Mouse (Mus musculus) left cerebral cortex, adult 11 months (tissue): ENCODE results near the gene D17H6S53E.
"Not testable (repeated sequence)": the region's sequence is repeated elsewhere in the genome, so short reads cannot be mapped to it uniquely, and the experiment has no call there.

Experiments
- DNase-seq: peaks from one replicate; pipeline ENCODE4 v3.0.0; 2022; ENCODE audit warnings: low spot score

Gene D17H6S53E

DNA sequence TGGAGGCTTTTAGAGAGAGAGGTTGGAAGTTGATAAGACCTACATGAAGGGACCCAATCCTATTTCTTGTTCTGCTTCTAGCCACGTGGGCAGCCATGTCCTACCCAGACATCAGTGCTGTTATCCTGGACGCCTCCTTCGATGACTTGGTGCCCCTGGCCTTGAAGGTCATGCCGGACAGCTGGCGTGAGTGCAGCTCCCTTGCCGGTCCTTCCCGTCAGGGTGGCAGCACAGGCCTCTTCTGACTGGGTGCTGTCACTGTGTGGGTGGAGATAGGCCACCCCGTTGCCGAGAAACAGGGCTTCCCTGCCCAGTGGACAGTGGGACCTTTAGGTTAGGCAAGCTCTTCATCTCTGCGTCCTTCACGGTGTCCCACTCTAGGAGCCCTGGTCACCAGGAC lies 25.0 kb upstream of the D17H6S53E start:
- DNase-seq, result no peak

DNA sequence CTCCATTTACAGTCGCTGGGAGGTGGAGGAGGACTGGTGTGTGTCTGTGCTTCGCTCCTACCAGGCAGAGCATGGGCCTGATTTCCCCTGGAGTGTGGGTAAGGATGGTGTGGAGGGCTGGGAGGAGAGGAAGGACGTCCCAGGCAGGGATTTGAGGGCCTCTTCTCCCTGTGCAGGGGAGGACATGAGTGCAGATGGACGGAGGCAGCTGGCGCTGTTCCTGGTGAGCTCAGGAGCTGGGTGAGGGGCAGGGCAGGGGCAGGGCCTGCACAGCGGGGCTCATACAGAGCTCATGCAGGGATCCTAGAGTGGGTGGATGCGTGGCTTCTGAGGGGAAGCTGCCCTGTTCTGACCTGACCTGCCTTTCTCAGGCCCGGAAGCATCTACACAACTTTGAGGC lies 23.9 kb upstream of the D17H6S53E start:
- DNase-seq, result no peak

DNA sequence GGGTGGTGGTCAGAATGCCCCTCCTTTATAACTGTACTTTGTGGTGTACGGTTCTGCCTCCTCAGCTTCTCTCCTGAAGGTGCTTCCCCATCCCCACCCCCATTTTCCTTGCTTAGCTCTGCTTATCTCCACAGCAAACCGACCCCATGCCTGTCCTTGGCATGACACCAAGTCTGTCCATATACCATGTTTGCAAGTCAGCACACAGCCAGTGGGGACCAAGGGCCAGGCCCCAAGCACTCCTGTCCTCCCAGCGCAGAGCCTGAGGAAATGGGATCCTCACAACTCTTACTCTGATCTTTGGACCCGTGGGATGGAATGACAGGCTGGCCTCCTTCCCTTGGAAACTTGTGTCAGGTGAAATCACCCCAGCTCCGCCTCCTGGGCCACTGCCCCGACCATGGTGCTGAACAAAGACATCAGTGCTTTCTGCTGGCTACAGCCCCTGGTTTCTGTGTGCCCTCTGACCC lies 22.9 kb upstream of the D17H6S53E start:
- DNase-seq, result no peak

DNA sequence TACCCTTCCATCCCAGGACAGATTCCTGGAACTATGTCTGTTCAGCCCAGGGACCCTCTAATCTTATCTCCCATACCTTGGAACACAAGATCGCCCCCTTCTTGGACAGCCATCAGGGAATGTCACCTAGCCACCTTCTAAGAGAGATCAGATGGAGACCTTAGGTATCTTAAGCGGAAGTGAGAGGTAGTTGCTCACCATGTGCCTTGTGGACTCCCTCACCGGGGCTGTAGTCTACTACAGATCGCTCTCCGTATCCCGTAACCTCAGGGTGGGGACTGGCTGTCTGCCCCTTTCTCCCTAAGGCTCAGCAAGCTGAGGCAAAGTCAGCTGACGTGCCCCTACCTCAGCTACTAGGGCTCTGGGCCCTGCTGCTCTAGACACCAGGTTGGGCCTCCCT lies 22.1 kb upstream of the D17H6S53E start:
- DNase-seq, result no peak

DNA sequence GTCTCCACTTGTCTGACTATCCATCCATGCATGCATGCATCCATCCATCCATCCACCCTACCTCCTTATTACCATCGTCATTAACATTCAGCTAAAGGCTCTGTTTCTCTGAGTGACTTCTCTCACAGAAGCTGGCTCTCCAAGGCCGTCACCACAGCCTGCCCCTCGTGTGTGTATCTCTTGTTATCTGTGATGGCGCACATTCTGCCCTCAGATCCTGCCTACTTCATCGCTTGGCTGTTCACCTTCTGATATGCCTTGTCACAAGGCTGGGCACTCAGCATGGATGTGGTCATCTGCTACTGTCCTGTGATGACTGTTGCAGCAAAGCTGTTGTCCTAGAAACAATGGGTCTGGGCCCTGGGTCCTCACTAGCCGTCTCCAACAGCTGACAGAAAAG lies 21.4 kb upstream of the D17H6S53E start:
- DNase-seq, result no peak

DNA sequence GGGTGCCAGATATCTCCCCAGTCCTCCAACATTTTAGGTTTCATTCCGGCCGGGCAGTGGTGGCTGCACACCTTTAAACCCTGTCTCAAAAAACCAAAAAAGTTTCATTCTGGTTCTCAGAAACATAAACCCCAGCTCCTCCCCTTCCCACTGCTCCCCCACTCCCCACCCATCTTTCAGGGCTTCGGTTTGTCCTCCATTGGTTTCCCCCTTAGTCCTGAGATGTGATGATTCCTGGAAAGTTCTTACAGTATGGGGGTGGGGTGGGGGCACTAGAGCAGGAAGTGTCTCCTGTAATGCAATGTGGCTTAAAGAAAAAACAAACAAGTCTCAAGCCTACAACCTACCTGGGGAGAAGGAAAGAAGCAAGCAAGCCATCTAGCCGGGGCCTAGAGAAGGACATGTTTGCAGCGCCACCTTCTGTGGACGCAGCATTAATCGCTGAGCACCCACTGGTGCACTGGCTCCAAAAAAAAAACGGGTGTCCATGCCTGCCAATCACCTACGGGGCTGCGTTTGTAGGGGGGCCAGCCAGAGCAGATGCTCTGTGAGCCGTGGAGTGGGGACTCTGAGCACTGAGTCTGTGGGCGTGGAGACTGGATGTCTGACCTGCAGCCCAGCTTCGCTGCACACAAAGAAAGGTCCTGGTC lies 20.3 kb upstream of the D17H6S53E start:
- DNase-seq, result no peak

DNA sequence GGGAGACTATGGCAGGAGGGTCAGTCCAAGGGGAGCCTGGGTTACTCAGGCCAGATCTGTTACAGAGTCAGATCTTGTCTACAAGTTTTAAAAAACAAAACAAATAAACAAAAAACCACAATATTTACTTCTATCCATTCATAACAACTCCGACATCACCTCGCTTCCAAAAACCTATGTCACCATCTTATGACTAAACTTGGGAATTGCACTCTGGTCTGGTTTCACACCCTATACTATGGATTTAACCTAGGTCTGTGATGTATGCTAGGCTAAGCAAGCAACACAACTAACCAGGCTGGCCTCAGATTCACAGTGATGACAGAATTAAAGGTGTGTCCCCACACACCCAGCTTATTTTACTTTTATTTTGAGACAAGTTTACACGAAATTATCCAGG lies 19.7 kb upstream of the D17H6S53E start:
- no peak for DNase-seq

DNA sequence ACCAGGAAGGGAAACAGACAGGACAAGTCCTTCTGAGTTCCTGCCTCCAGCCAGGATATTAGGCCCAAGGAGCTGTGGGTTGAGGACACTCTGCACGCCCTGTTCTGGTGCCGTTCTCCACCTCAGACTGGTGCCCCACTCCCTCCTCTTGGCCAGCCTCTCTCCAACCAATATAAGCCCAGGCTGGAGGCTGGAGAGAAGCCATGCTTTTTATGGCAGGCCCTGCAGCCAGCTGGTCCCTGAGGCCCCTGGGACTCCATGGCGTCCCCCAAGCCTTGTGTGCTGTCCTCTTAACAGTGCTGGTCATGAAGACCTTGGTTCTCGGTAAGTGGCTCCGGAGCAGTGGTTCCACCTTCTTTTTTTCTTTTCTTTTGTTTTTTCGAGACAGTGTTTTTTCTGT lies 18.1 kb upstream of the D17H6S53E start, which contains the start of gene Ly6g5c:
Ly6g5c (plus strand) TSS at position 183 of the 400 bp plus-strand sequence.
- DNase-seq, result no peak

DNA sequence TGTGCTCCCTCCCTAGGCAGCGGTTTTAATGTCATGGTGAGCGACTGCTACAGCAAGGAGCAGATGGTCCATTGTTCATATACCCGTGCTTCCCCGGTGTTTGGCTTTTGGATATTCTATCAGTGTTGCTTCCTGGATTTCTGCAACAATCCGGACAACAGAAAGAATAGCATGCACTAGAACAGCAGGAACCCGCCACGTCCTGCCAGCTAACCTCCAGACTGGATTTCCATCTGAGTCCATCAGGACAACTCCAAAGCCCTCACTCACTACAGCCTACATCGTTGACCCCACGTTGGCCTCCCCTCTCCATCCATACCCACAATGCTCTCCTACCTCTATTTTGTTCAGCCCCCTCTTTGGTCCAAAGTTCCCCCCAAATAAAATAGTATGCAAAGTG lies 14.4 kb upstream of the D17H6S53E start:
- DNase-seq, result no peak

DNA sequence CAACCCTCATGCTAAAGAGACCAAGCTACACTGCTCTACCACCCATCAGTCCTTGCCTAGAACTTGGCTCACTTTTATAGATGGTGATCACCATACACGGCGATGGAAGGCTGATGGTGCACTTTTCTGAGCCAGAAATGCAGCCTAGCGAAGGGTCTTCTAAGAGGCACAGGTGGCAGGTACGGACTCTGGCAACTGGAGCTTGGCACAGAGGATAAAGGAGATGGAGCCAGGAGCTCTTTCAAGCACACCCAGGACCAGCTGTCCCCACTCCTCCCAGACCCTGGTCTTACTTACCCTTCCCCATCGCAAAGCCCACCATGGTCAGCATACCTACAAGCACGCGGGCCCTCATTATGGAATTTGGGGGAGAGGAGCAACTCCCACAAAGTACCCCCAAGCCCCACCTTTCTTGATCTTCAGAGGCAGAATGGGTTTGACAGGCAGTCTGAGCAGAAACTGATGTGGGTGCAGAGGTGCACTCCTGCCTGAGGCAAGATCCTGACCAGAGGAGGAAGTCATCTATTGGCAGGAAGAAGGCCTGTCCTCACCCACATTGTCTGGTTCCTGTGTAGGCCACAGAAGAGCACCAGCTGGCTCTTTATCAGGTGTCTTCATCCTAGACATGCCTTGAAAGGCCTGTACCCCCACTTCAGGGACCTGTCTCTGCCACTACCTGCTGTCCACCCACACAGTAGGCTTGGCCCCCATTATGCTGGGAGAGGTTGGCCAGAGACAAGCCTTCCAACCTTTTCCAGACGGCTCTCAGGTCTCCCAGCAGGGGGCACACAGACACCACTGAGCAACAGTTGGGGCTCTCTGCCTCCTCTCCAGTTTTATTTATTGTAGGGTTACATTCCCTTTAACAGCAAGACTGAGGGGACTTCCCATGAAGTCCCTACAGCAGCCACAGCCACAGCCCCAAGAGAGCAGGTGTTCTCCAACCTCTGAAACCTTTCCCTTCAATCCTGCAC lies 10.8 kb upstream of the D17H6S53E start, which contains the start of gene Ly6g5b:
Ly6g5b (minus strand) TSS at position 383 of the 974 bp plus-strand sequence.
- no peak for DNase-seq

DNA sequence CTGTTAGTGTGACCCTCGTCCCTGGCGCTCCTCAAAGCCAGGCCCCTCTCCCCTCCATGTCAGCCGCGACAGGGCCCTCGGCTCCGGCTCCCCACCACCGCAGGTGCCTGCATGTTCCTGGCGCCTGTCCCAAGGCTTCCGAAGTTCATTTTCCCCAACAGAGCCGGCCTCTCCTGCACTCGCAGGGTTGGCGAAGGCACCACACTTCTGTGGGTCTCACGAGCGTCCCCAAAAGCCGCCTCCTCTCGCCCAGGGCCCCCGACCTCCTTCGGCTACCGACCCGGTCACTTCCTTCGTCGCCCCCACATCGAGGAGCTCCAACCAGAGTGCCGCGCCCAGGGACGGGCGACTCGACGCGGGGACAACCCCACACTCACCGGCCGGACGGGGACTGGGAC lies 5.4 kb upstream of the D17H6S53E start:
- DNase-seq, result no peak

DNA sequence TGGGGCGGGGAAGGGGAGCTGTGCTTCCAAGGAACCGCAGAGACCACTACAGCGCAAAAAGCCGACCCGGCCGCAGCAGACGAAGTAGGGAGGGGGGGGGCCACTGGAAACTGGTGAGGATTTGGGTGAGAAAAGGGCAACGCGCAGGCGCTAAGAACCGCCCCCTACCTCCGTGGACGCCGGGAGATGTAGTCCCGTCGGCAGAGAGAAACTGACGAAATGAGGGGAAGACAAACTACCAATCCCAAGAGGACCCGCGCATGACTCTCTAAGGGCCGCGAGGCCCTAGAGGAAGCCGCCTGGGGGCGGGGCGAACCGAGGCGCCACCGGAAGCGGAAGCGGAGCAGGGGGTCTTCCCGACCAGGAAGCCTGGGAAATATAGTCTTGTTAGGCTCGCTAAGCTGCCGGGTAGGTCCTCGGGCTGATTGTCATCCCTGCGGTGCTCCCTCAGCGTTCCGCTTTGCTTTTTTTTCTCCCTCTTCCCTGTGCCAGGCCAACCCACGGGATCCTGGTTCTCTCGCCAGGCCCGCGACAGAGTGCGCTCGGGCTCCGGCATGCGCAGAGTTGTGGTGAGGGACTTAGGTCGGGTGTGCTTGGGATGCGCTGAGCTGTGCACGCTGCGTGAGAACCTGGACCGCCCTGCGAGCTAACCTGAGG lies 4.9 kb upstream of the D17H6S53E start, which contains the start of gene Gpank1:
Gpank1 (plus strand) TSS at position 313 of the 657 bp plus-strand sequence.
- DNase-seq, result peak; percentile 97

DNA sequence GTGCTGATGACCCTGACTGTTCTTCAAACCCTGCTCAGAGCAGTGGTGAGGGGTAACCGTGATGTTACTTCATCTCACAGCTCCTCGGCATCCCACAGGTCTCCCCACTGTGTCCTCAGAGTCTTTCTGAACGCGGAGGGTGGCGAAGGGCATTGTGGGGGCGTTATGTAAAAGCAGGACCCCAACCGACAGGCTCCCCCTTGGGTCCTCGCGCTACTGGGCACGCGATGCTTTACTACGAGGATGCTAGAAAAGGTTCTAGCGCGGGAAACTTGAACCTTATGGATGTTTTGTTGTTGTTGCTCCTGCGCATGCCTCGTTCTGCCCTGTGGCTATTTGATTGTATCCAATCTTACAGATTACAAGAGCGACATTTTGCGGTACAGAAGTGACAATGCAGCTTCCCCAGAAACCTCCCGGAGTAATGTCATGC lies 4.3 kb upstream of the D17H6S53E start, which contains the start of gene Csnk2b:
Csnk2b (minus strand) TSS at position 183 of the 433 bp plus-strand sequence.
- DNase-seq, result peak; percentile 69

DNA sequence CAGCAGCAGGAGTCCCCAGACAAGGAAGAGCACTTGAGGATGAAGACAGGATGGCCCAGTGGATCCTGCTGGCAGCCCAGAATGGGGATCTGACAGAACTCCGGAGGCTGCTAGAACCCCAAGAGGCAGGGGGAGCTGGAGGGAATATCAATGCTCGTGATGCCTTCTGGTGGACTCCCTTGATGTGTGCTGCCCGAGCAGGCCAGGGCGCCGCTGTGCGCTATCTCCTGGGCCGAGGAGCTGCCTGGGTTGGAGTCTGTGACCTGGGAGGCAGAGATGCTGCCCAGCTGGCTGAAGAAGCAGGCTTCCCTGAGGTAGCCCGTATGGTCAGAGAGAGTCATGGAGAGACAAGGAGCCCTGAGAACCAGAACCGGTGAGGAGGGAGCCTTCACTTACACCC lies 2.9 kb upstream of the D17H6S53E start:
- not testable (repeated sequence) for DNase-seq

DNA sequence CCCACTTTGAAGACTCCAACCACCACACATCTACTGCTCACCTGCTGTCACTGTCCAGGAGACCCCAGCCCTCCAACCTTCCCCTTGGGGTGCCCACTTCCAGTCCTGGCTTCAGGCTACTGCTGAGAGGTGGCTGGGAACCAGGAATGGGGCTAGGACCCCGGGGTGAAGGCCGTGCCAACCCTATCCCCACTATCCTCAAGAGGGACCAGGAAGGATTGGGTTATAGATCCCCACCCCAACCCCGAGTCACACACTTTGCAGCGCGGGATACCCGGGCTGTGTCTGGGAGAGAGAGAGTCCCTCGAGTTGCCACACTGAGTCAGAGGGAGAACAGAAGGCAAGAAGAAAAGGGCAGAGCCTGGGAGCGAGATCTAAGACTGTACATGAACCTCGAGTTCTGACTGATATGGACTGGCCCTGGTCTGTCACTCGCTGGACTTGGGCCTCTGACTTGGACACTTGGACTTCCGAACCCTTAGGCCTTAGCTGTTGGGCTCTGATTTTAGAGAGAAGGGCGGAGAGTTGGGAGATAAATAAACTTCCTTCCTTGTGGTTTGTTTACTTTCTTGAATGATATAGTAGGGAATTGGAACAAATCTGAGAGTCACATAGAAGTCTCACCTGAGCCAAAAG lies 1.8 kb upstream of the D17H6S53E start:
- DNase-seq, result not testable (repeated sequence)

DNA sequence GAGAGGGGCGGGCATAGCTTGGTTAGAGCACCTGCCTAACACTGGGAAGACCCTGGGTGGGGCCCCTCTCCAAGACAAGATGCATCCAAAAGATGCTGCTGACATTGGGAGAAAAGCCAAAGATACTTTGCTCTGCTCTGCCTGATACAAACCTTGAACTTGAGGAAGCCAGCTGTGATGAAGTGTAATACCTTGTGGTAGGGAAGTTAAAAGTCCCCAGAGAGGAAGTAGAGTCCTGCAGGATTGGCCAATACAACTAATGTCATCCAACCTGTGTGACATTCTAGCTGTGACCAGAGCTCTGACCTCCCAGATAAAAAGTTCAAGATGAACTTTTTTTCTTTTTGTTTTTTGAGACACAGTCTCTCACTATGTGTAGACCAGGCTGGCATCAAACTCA lies 1.1 kb upstream of the D17H6S53E start:
- DNase-seq, result no peak

DNA sequence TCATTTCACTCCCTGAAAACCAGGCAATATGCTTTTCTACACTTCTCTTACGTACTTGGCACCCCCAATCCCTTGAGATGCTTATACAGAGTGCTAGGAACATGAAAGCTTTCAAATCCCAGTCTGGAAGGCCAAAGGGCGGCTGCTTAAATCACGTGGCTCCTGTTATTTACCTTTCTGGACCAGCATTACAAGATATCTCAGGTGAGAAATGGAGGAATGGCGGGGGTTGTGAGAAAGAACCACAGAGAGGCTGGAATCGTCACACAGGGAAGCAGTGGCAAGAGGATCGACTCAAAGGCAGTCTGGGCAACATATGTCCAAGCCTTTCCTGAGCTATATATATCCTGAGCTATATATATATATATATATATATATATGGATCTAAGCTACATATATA lies 595 bp upstream of the D17H6S53E start:
- no peak for DNase-seq

DNA sequence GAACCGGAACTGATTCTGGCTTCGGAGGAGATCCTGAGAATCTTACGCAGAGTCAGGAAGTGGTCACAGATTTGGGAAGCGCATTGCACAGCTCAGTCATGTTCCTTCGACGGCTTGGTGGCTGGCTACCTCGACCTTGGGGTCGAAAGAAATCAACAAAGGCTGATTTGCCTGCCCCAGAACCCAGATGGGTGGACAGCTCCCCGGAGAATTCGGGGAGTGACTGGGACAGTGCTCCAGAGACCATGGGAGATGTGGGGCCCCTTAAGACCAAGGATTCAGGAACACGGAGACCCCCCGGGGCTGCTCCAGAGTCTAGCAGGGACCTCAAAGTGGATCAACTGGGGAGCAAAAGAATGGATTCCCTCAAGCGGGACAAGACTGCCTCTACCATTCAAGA lies 844 bp downstream of the D17H6S53E start:
- DNase-seq, result no peak

DNA sequence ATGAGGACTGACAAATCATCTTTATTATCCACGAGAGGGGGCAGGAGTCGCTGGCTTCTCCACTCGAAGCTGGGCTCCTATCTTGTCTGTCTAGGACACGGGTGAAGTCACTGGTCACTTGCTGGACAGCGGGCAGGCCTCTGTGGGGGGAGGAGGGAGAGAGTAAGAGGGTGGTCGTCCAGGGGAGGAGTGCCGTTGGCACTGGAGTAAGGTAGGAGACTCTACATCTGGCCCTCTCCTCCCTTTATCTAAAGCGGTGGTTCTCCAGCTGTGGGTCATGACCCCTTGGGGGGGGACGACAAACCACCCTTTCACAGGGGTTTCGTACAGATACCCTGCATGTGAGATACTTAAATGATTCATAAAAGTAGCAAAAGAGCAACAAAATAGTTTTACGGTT lies 2.8 kb downstream of the D17H6S53E start:
- no peak for DNase-seq

DNA sequence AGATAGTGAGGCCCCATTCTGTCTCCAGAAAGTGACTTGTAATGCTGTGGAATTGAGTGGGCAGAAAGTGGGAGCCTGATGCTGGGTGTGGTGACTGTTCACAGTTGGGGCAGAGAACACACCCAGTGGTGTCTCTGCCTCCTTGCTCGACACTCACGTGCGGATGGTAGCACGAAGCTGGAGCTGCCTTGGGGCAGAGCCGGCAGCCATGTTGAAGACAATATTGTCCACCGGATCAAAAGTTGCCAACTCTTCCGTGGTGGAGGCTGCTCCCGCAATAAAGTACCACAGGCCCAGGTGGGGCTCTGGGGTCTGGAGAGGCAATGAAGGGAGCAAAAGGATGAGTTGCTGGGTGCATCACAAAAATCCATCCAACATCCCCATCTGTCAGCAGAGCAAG lies 4.9 kb downstream of the D17H6S53E start:
- DNase-seq, result no peak

DNA sequence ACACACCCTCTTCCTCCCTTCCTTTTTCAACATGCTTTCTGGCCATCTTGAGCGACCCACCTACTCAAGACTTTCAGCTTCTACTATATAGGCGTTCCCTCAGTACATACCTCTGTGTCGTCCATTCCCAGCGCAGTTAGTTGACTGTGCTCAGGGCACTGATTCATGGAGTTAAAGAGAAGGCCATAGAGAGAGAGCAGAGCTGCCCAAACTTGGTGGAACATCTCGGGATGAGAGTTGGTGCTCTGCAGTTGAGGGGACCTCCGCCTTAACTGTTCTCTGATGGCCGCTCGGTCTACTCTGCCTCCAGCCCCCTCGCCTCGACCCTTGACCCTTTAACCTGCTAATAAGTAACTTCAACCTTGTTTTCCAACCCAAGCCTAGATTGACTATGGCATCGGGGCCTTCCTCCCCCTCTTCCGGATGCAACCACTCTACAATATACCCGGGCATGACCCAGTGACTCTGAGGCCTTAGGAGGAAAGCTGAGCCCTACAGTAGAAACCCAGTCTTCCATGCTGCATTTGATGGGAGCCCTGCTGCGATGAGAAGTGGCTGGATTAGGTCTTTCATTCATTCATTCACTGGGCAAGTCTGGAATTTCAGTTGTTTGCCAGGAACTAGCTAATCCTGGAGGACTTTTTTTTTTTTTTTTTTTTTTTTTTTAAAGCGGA lies 5.5 kb downstream of the D17H6S53E start, which contains the start of gene Apom:
Apom (minus strand) TSS at position 551 of the 674 bp plus-strand sequence.
- DNase-seq, result no peak
